Mouse (Mus musculus) brain, embryonic 14.5 days (tissue): ENCODE results near the gene Cass4.

Source experiments
- CTCF ChIP-seq: fragments of 200-500 bp; IDR thresholded peaks from 2 replicates; pipeline ENCODE4 v1.5.1; 2012; ENCODE audit warnings: inconsistent platforms, mild to moderate bottlenecking, moderate library complexity, borderline replicate concordance; ENCODE audit not compliant: insufficient read depth, insufficient read length; ENCODE audit errors: extremely low read depth
- POLR2A ChIP-seq: fragments of 200-500 bp; IDR thresholded peaks from 2 replicates; pipeline ENCODE4 v1.6.1; 2012; ENCODE audit warnings: mild to moderate bottlenecking, inconsistent platforms, borderline replicate concordance; ENCODE audit not compliant: poor library complexity, insufficient read depth, insufficient read length, severe bottlenecking; ENCODE audit errors: extremely low read depth

DNA sequence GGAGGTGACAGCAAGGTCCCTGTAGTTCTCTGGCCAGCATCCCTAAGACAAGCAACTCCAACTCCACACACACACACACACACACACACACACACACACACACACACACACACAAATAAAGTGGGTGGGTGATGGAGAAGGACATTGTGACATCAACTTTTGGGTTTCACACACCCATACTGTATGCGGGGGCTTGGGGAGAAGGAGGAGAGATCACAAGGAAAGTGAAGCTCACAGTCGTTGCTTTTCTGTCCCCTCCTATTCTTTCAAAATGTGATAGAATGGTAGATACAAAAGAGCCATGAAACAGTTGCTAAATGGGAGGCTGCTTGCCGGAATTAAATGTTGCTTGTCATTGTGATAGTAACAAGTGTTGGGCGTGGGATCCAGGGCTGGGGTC is 1.1 kb downstream of the Cass4 start:
- TF ChIP-seq CTCF = no peak
- no peak for TF ChIP-seq POLR2A
